Mouse (Mus musculus) liver, embryonic 14.5 days (tissue): Measurements from ENCODE around the gene Rspo1. TPM values are rescaled to one million over a fixed set of nuclear protein-coding genes. Genes with fewer than 3 reads are reported as not detected.

Experiments used
- ATAC-seq: fragments of 200-750 bp; cut with Nextera tagmentation; 2 replicates; pipeline ENCODE4 v1.8.0; 2017; ENCODE audit warnings: moderate number of reproducible peaks, mild to moderate bottlenecking, moderate library complexity; ENCODE audit not compliant: insufficient read depth
- DNase-seq, 3 experiments: peaks; one replicate each; pipeline ENCODE4 v3.0.0-alpha.2; 2012 to 2013; ENCODE audit warnings: low read depth in 3 of 3, low spot score in 3 of 3
- H3K27ac ChIP-seq: fragments of 300-500 bp; sonication (generic); 2 replicates; pipeline ENCODE4 v1.5.1; 2014; ENCODE audit warnings: moderate library complexity, mild to moderate bottlenecking, control low read depth, inconsistent platforms
- H3K27me3 ChIP-seq: fragments of 300-500 bp; sonication (generic); 2 replicates; pipeline ENCODE4 v1.6.1; 2014; ENCODE audit warnings: mild to moderate bottlenecking, low read length, moderate library complexity; ENCODE audit not compliant: control insufficient read depth, insufficient read depth
- H3K36me3 ChIP-seq: fragments of 300-500 bp; sonication (generic); replicated peaks from 2 replicates; pipeline ENCODE4 v1.6.1; 2014; ENCODE audit warnings: low read depth; ENCODE audit not compliant: control insufficient read depth, insufficient read depth
- H3K4me1 ChIP-seq, 2 experiments: fragments of 200-500 bp in 1 of 2; fragments of 300-500 bp in 1 of 2; sonication (generic) in 1 of 2; replicated peaks; 2 replicates each; pipeline ENCODE4 v1.6.1; 2012 to 2014; ENCODE audit warnings: antibody characterized with exemption in 1 of 2, inconsistent platforms in 1 of 2, low read length in 1 of 2; ENCODE audit not compliant: control insufficient read depth in 2 of 2, insufficient read depth in 2 of 2
- H3K4me2 ChIP-seq: fragments of 300-500 bp; sonication (generic); 2 replicates; pipeline ENCODE4 v1.6.1; 2014; ENCODE audit warnings: low read depth, mild to moderate bottlenecking, control low read depth, moderate library complexity
- H3K4me3 ChIP-seq, 2 experiments: fragments of 200-500 bp in 1 of 2; fragments of 300-500 bp in 1 of 2; sonication (generic) in 1 of 2; 2 replicates each; pipeline ENCODE4 v1.5.1; 2012 to 2014; ENCODE audit warnings: low read depth in 2 of 2, low read length in 2 of 2, mild to moderate bottlenecking in 2 of 2, control low read depth in 1 of 2, inconsistent platforms in 1 of 2, moderate library complexity in 1 of 2; ENCODE audit not compliant: insufficient read depth in 1 of 2
- H3K9ac ChIP-seq: fragments of 300-500 bp; sonication (generic); replicated peaks from 2 replicates; pipeline ENCODE4 v1.6.1; 2014; ENCODE audit warnings: mild to moderate bottlenecking, control low read depth, moderate library complexity
- H3K9me3 ChIP-seq: fragments of 300-500 bp; sonication (generic); 2 replicates; pipeline ENCODE4 v1.6.1; 2016; ENCODE audit warnings: low read length, mixed read lengths; ENCODE audit not compliant: control insufficient read depth
- CTCF ChIP-seq: IDR thresholded peaks from 2 replicates; pipeline ENCODE4 v1.5.1; 2016; ENCODE audit warnings: antibody characterized with exemption, low read depth, control low read depth
- EP300 ChIP-seq: IDR thresholded peaks from 2 replicates; pipeline ENCODE4 v1.6.1; 2016; ENCODE audit warnings: antibody characterized with exemption, low read depth
- WGBS: fragments of 180-500 bp; shearing (Covaris S2); extraction: QIAGEN DNeasy Blood & Tissue Kit; methylation state at CpG from one replicate; pipeline ENCODE4 v1.1.7; 2014; ENCODE audit not compliant: insufficient replicate concordance; 5-methylcytosine and 5-hydroxymethylcytosine counted together
- polyA plus RNA-seq, 2 experiments: library from polyadenylated mRNA; depleted of rRNA in 1 of 2; stranded (reverse) in 1 of 2; unstranded in 1 of 2; fragments of >200 nt; fragmentation: Nextera tagmentation in 1 of 2; extraction: Ambion mirVana in 1 of 2; gene quantifications; 2 replicates each; pipeline versions ENCODE4 v1.2.1 to v1.2.3; 2012 to 2014

Rspo1 gene
- polyA plus RNA-seq, 2 experiments: 0.51 to 0.68 TPM

- 36% methylated on average over 8 of the region's 8 CpGs for WGBS
- Histone ChIP-seq H3K27ac (no peak overlapping the region), H3K27me3 (no peaks in the 10 kb centered on the region), H3K4me3 (no peak overlapping the region), H3K36me3 (no peaks in the 10 kb centered on the region), H3K4me1 (no peaks in the 10 kb centered on the region), H3K4me2 (no peak overlapping the region), H3K9ac (no peak overlapping the region), H3K9me3 (no peaks in the 10 kb centered on the region)
- TF ChIP-seq CTCF (no peak), EP300 (no peak)
- DNase-seq (no peak), ATAC-seq (no peak)
Observed at GRCm38 (mm10) chr4:124964912-124965599, 21.2 kb upstream of the Rspo1 start.

DNA sequence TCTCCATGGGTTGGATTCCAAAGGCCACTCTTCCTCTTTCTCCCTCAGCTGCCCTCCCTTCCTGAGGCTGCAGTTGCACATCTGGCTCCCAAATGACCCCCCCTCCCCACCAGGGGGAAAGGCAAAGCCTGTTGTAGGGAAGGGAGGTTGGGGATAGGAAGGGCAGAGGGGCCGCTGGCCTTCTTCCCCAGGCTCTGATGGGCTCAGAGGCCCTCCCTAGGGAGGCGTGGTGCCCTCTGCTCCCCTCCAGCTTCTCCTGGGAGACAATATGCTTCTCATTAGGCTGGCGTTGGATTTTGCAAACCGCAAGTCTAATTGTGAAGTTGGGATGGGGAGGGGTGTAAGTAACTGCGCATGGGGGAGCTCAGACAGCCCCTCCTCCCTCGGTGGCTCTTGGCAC, 17.5 kb upstream of the Rspo1 start:
- DNase-seq (no peak), ATAC-seq (no peak)
- H3K27me3 ChIP-seq: no peaks in the 10 kb centered on the region; the same call in 1 of the 2 replicates
- H3K4me1 ChIP-seq: no peaks in the 10 kb centered on the region
- TF ChIP-seq EP300 (no peak), CTCF (no peak)
- H3K4me3 ChIP-seq: no peak overlapping the region
- H3K27ac ChIP-seq: no peak overlapping the region
- 51% methylated on average over 6 of the region's 6 CpGs for WGBS
- no peak overlapping the region for H3K4me2 ChIP-seq
- no peaks in the 10 kb centered on the region for H3K36me3 ChIP-seq
- H3K9ac ChIP-seq: no peak overlapping the region
- no peaks in the 10 kb centered on the region for H3K9me3 ChIP-seq

DNA sequence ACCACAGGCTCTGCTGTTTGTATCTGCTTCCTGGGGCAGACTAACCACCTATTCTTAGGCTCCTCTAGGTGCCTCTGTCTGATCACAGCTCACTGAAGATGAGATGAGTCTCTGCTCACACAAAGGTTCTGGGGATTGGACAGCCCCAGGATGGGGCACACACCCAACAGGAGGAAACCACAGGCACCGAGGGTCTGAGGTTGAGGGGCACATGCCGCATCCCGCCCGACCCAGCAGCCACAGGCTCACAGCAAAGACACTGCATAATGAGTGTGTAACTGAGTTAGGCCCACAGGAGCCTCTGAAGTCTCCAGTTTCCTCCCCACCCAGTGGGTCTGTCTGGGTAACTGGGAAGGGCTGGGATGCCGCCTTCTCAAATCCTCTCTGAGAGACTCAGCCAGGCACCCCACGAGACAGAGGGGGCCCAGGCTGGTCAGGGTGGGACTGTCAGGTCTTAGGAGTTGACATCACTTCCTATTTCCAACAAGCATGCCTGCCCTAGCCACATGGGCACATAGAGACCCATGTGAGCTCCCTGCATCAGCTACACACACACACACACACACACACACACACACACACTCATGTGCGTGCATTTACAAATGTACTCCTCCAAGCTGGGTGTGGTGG, 16.9 kb upstream of the Rspo1 start:
- no peak for DNase-seq
- H3K36me3 ChIP-seq: no peaks in the 10 kb centered on the region
- H3K27ac ChIP-seq: no peak overlapping the region
- H3K27me3 ChIP-seq: no peaks in the 10 kb centered on the region; the same call in 1 of the 2 replicates
- no peaks in the 10 kb centered on the region for H3K4me1 ChIP-seq
- H3K4me3 ChIP-seq: no peak overlapping the region
- TF ChIP-seq CTCF (no peak), EP300 (no peak)
- no peak for ATAC-seq
- 50% methylated on average over 7 of the region's 7 CpGs for WGBS
- no peak overlapping the region for H3K4me2 ChIP-seq
- H3K9ac ChIP-seq: no peak overlapping the region
- H3K9me3 ChIP-seq: no peaks in the 10 kb centered on the region

DNA sequence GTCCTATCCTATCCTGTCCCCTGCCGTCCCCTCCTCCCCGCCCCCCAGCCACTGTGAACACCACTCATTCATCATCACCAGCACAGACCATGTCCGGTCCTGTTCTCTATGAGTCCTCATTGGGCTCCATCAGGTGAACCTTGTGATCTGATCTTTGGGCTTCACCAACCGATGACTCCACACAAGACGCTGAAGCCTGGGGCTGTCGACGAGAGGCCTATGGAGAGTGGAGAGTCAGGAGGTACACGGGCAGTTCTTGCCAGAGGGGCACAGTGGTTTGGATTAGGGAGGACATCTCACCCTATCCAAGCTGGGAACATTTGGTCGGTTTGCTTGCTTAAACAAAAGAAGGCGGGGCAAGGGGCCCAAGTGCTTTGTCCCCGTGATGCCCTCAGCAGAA, 16.0 kb upstream of the Rspo1 start:
- ATAC-seq (no peak), DNase-seq (no peak)
- Histone ChIP-seq H3K27me3 (no peaks in the 10 kb centered on the region; the same call in 1 of the 2 replicates), H3K9me3 (no peaks in the 10 kb centered on the region), H3K9ac (no peak overlapping the region), H3K36me3 (no peaks in the 10 kb centered on the region), H3K4me2 (no peak overlapping the region), H3K4me3 (no peak overlapping the region), H3K4me1 (no peaks in the 10 kb centered on the region), H3K27ac (no peak overlapping the region)
- WGBS: 50% methylated on average over 11 of the region's 11 CpGs
- TF ChIP-seq CTCF (no peak), EP300 (no peak)

DNA sequence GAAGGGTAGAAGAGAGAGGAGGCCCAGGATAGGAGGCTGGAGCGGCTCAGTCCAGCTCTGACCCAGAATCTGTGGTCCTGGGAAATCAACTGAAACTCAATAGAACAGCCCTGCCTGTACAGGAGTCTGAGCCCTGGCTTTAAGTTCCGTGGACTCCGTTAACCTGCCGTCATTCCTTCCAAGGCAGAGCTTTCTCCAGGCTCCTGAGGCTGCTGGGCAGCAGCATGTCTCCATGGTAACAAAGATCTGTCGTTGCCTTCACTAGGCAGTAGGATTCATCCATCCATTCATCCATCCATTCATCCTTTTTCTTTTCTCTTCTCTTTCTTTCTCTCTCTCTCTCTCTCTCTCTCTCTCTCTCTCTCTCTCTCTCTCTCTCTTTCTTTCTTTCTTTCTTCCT, 15.6 kb upstream of the Rspo1 start:
- DNase-seq: no peak
- WGBS: 59% methylated on average over 5 of the region's 5 CpGs
- Histone ChIP-seq H3K4me1 (no peaks in the 10 kb centered on the region), H3K27ac (no peak overlapping the region), H3K9ac (no peak overlapping the region), H3K36me3 (no peaks in the 10 kb centered on the region), H3K4me3 (no peak overlapping the region), H3K27me3 (no peaks in the 10 kb centered on the region; the same call in 1 of the 2 replicates), H3K4me2 (no peak overlapping the region), H3K9me3 (no peaks in the 10 kb centered on the region)
- no peak for TF ChIP-seq EP300
- no peak for TF ChIP-seq CTCF
- ATAC-seq: no peak
